ENCODE assay signal across 8 mouse cellular contexts in genomic region chr6:91719042-91719747, GRCm38 (mm10). TPM values are rescaled to one million over a fixed set of nuclear protein-coding genes. Genes with fewer than 3 reads are reported as not detected.
DNase-seq lines count a peak whose midpoint lies in the region; ATAC-seq lines count a peak whose summit lies in the region.

No protein-coding gene starts in this region.

- WGBS in heart, embryonic 11.5 days (ENCODE audit: insufficient replicate concordance): 72% methylated on average over 6 of the region's 6 CpGs
- WGBS in kidney, embryonic 15.5 days: 61% methylated on average over 6 of the region's 6 CpGs
- 72% methylated on average over 6 of the region's 6 CpGs for WGBS in liver, embryonic 12.5 days (ENCODE audit: insufficient replicate concordance)

- no peaks in the 10 kb centered on the region for H3K9me3 ChIP-seq in heart, embryonic 11.5 days (replicated peaks; ENCODE audit: control insufficient read depth, low read length)
- no peaks in the 10 kb centered on the region for H3K9me3 ChIP-seq in kidney, embryonic 15.5 days (replicated peaks)
- H3K9me3 ChIP-seq in liver, embryonic 12.5 days (replicated peaks): no peaks in the 10 kb centered on the region

- ATAC-seq in cerebellum, adult (ENCODE audit: insufficient number of reproducible peaks, low FRiP score, low TSS enrichment): peak; percentile 46
- no peak for ATAC-seq in heart, embryonic 11.5 days (replicated peaks; ENCODE audit: insufficient number of reproducible peaks, low FRiP score, low TSS enrichment)
- peak; percentile 49; the same call in 1 of the 2 replicates for ATAC-seq in kidney, embryonic 15.5 days (replicated peaks; ENCODE audit: low FRiP score)
- no peak for ATAC-seq in liver, embryonic 12.5 days

- DNase-seq in cerebellum, adult 11-12 months: no peak
- peak; percentile 38 for DNase-seq in cerebellum, adult 8-10 months
- DNase-seq in right cerebral cortex, postnatal 36 days (ENCODE audit: low spot score in 2 of 2): peak; percentile 63 to 71
- no peak for DNase-seq in thymus, postnatal 25 days

- 0 out of 2 replicates have a peak overlapping the region, but pooled peaks have one; percentile 16 for H3K9ac ChIP-seq in heart, embryonic 11.5 days (ENCODE audit: low read depth, low read length)
- no peak overlapping the region for H3K9ac ChIP-seq in kidney, embryonic 15.5 days
- H3K9ac ChIP-seq in liver, embryonic 12.5 days: no peak overlapping the region

- H3K27me3 ChIP-seq in heart, embryonic 11.5 days (ENCODE audit: control insufficient read depth, insufficient read depth, low read length): no peaks in the 10 kb centered on the region
- H3K27me3 ChIP-seq in kidney, embryonic 15.5 days: no peaks in the 10 kb centered on the region
- no peaks in the 10 kb centered on the region for H3K27me3 ChIP-seq in liver, embryonic 12.5 days (replicated peaks)

- H3K4me2 ChIP-seq in heart, embryonic 11.5 days: no peak overlapping the region
- H3K4me2 ChIP-seq in kidney, embryonic 15.5 days: no peak overlapping the region
- no peak overlapping the region for H3K4me2 ChIP-seq in liver, embryonic 12.5 days

- no peak overlapping the region for H3K4me3 ChIP-seq in heart, embryonic 11.5 days (ENCODE audit: low read depth, low read length)
- no peak overlapping the region for H3K4me3 ChIP-seq in kidney, embryonic 15.5 days (replicated peaks)
- H3K4me3 ChIP-seq in liver, embryonic 12.5 days: no peak overlapping the region

- H3K36me3 ChIP-seq in heart, embryonic 11.5 days (ENCODE audit: control insufficient read depth, insufficient read depth, low read length): peaks cover 3% of the 10 kb centered on the region
- peaks cover 40% of the 10 kb centered on the region for H3K36me3 ChIP-seq in kidney, embryonic 15.5 days
- peaks cover 27% of the 10 kb centered on the region for H3K36me3 ChIP-seq in liver, embryonic 12.5 days

- 0 out of 2 replicates have a peak overlapping the region, but pooled peaks have one; percentile 29 for H3K27ac ChIP-seq in heart, embryonic 11.5 days (ENCODE audit: low read depth, low read length)
- H3K27ac ChIP-seq in kidney, embryonic 15.5 days: peak overlapping the region; percentile 63
- peak overlapping the region; percentile 56 for H3K27ac ChIP-seq in liver, embryonic 12.5 days

- H3K4me1 ChIP-seq in heart, embryonic 11.5 days (ENCODE audit: control insufficient read depth, insufficient read depth, low read length): peaks cover 38% of the 10 kb centered on the region
- H3K4me1 ChIP-seq in kidney, embryonic 15.5 days: peaks cover 37% of the 10 kb centered on the region
- peaks cover 41% of the 10 kb centered on the region for H3K4me1 ChIP-seq in liver, embryonic 12.5 days

RNA-seq across cellular contexts. Expression of gene Slc6a6, which starts 35.3 kb away (rescaled TPM):
- polyA plus RNA-seq in heart, embryonic 11.5 days (2014; fragmentation: Nextera tagmentation; extraction: Ambion mirVana): 54.7 and 63.0 TPM in 2 replicates
- 84.0 and 87.2 TPM in 2 replicates for polyA plus RNA-seq in kidney, embryonic 15.5 days (2015; fragmentation: Nextera tagmentation; extraction: Ambion mirVana)
- 22.1 and 24.9 TPM in 2 replicates for polyA plus RNA-seq in liver, embryonic 12.5 days (2016; fragmentation: Nextera tagmentation; extraction: Ambion mirVana)

Comparison
In these comparisons a context has a peak if more than half of its experiments do, and no peak if none do; other contexts are left out.
1. DNase-seq: peak in cerebellum, adult 8-10 months (single experiment) and right cerebral cortex, postnatal 36 days (2 of 2); none in cerebellum, adult 11-12 months (single experiment) and thymus, postnatal 25 days (single experiment).
2. ATAC-seq: peak in cerebellum, adult (single experiment) and kidney, embryonic 15.5 days (single experiment); none in heart, embryonic 11.5 days (single experiment) and liver, embryonic 12.5 days (single experiment).
3. Peak in every context shown above with its lines, with median percentiles within 50 percentile points of each other: H3K27ac ChIP-seq.